Mouse (Mus musculus): ENCODE data around the gene Ogfrl1. TPM values are rescaled to one million over a fixed set of nuclear protein-coding genes. Genes with fewer than 3 reads are reported as not detected.

The Ogfrl1 gene
- polyA plus RNA-seq (2015; fragmentation: Nextera tagmentation; extraction: Ambion mirVana) = 8.7 and 11.1 TPM in 2 replicates

DNA sequence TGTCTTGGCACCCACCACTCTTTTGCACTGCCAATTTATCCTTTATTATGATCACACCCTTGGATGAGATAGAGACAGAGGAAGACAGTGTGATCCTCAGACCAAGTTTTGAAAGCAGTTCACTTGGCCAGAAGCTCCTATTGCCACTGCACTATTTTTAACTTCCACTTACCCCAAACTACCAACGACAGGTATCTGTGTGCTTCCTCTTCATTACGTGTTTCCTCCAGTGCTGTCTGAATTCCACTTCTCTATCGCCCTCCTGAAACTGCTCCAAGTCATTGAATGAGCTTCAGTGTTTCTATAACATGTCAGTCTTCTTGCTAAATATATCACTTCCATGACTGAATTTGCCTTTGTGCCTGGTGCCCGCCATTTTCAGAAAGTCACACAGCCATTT is at the start of gene Ogfrl1:
TSS of gene Ogfrl1 (minus strand) at position 150 of the 400 bp plus-strand sequence.
- ATAC-seq (no peak), DNase-seq (no peak)
- H3K4me3 ChIP-seq (ENCODE audit: low read depth, low read length) = no peak within 1 kb of the TSS
- H3K4me1 ChIP-seq (ENCODE audit: insufficient read depth) = 0 out of 2 replicates have a peak, but pooled peaks cover 5% of the 10 kb centered on the region
- TF ChIP-seq CTCF (IDR thresholded peaks at IDR 0.05; ENCODE audit: low read depth) = no peak
- no peak for TF ChIP-seq EP300 (IDR thresholded peaks at IDR 0.05; ENCODE audit: low read depth)
- H3K27me3 ChIP-seq (ENCODE audit: insufficient read depth, low read length) = no peaks in the 10 kb centered on the region
- H3K36me3 ChIP-seq (replicated peaks; ENCODE audit: insufficient read depth, low read length) = no peaks in the 10 kb centered on the region
- no peak within 1 kb of the TSS for H3K27ac ChIP-seq (ENCODE audit: low read depth)
- H3K9ac ChIP-seq (replicated peaks) = no peak within 1 kb of the TSS
- peak within 1 kb of the TSS; percentile 19; the same call in 1 of the 2 replicates for H3K4me2 ChIP-seq (ENCODE audit: low read depth, low read length)
- WGBS (ENCODE audit: insufficient replicate concordance) = 43% methylated on average over 4 of the region's 4 CpGs
- no peaks in the 10 kb centered on the region for H3K9me3 ChIP-seq (ENCODE audit: low read length)

GRCm38 (mm10) chr1:23445736-23446424 is 48.3 kb upstream of the Ogfrl1 start:
- Histone ChIP-seq H3K36me3 (replicated peaks; ENCODE audit: insufficient read depth, low read length) (no peaks in the 10 kb centered on the region), H3K9ac (replicated peaks) (no peak overlapping the region), H3K4me3 (ENCODE audit: low read depth, low read length) (no peak overlapping the region), H3K9me3 (ENCODE audit: low read length) (no peaks in the 10 kb centered on the region), H3K27ac (ENCODE audit: low read depth) (no peak overlapping the region), H3K4me1 (ENCODE audit: insufficient read depth) (no peaks in the 10 kb centered on the region), H3K27me3 (ENCODE audit: insufficient read depth, low read length) (no peaks in the 10 kb centered on the region), H3K4me2 (ENCODE audit: low read depth, low read length) (no peak overlapping the region)
- no peak for DNase-seq
- TF ChIP-seq CTCF (IDR thresholded peaks at IDR 0.05; ENCODE audit: low read depth) (no peak), EP300 (IDR thresholded peaks at IDR 0.05; ENCODE audit: low read depth) (no peak)
- 84% methylated on average over 5 of the region's 5 CpGs for WGBS (ENCODE audit: insufficient replicate concordance)
- ATAC-seq = no peak

DNA sequence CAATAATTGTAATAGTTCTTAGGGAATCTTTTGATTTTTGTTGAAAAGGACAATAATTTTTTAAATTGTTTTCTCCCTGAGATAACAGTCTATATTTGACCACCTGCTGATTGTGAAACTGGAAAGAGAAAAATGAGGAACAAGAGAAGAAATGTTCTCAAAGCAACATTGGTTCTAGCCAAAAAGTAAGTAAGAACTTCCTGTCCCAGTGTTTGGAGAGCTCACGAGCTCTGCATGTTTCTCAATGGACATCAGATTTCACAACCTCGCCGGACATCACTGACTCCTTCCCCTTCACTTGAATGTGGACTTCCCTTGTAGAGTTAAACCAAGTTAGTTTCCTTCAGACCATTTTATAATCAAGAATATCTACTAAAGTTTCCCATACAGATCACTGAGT is 36.0 kb upstream of the Ogfrl1 start:
- peak; percentile 69 for ATAC-seq
- H3K4me3 ChIP-seq (ENCODE audit: low read depth, low read length) = no peak overlapping the region
- 16% methylated on average over 3 of the region's 3 CpGs for WGBS (ENCODE audit: insufficient replicate concordance)
- TF ChIP-seq CTCF (IDR thresholded peaks at IDR 0.05; ENCODE audit: low read depth) = no peak
- peak; percentile 44; the same call in 1 of the 2 replicates for TF ChIP-seq EP300 (IDR thresholded peaks at IDR 0.05; ENCODE audit: low read depth)
- no peaks in the 10 kb centered on the region for H3K27me3 ChIP-seq (ENCODE audit: insufficient read depth, low read length)
- H3K4me1 ChIP-seq (ENCODE audit: insufficient read depth) = no peaks in the 10 kb centered on the region
- H3K36me3 ChIP-seq (replicated peaks; ENCODE audit: insufficient read depth, low read length) = no peaks in the 10 kb centered on the region
- 0 out of 2 replicates have a peak overlapping the region, but pooled peaks have one; percentile 17 for H3K27ac ChIP-seq (ENCODE audit: low read depth)
- H3K9me3 ChIP-seq (ENCODE audit: low read length) = no peaks in the 10 kb centered on the region
- no peak overlapping the region for H3K9ac ChIP-seq (replicated peaks)
- DNase-seq = peak; percentile 46
- no peak overlapping the region for H3K4me2 ChIP-seq (ENCODE audit: low read depth, low read length)

DNA sequence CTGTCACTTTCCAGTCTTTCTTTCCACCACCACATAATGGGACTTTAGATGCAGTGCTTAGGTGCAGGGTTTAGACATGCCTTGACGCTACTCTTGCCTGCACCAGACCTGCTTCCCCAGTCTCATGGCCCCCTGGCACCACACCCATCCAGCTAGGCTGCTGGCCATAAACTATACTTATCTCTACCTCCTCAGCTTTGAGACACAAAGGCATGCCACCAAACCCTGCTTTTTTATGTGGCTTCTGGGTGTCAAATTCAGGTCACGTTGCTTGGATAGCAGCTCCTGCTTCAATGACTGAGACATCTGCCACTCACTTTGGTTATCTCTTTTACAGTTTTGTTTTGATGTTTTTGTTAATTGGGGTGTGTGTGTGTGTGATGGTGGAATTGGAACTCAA is 28.9 kb upstream of the Ogfrl1 start:
- H3K27ac ChIP-seq (ENCODE audit: low read depth) = no peak overlapping the region
- no peaks in the 10 kb centered on the region for H3K36me3 ChIP-seq (replicated peaks; ENCODE audit: insufficient read depth, low read length)
- no peaks in the 10 kb centered on the region for H3K4me1 ChIP-seq (ENCODE audit: insufficient read depth)
- H3K4me3 ChIP-seq (ENCODE audit: low read depth, low read length) = no peak overlapping the region
- H3K4me2 ChIP-seq (ENCODE audit: low read depth, low read length) = no peak overlapping the region
- no peaks in the 10 kb centered on the region for H3K27me3 ChIP-seq (ENCODE audit: insufficient read depth, low read length)
- ATAC-seq = peak; percentile 91
- no peak overlapping the region for H3K9ac ChIP-seq (replicated peaks)
- TF ChIP-seq EP300 (IDR thresholded peaks at IDR 0.05; ENCODE audit: low read depth) (0 out of 2 replicates have a peak, but pooled peaks have one; percentile 22), CTCF (IDR thresholded peaks at IDR 0.05; ENCODE audit: low read depth) (no peak)
- 0 out of 2 replicates have a peak, but pooled peaks cover 3% of the 10 kb centered on the region for H3K9me3 ChIP-seq (ENCODE audit: low read length)
- DNase-seq = peak; percentile 26
- WGBS (ENCODE audit: insufficient replicate concordance) = 64% methylated on average over 2 of the region's 2 CpGs

DNA sequence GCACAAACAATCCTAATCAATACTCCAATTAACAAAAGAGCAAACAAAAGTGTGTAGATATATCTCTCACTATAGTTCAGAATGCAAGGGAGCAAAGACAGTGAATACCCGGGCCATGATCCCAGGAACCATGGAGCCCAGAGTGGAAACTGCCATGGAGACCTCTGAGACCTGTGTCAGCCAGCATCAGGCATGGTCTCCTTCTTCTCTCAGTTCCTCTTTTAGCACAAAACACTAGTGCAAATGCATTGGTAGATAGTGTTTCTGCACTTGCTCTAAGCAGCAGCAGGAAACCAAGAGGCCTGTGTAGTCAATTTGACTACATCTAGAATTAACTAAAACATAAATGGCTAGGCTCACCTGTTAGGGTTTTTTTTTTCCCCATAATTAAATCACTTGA is 21.4 kb upstream of the Ogfrl1 start:
- H3K4me3 ChIP-seq (ENCODE audit: low read depth, low read length) = no peak overlapping the region
- 73% methylated on average over 1 of the region's 1 CpGs for WGBS (ENCODE audit: insufficient replicate concordance)
- TF ChIP-seq CTCF (IDR thresholded peaks at IDR 0.05; ENCODE audit: low read depth) (no peak), EP300 (IDR thresholded peaks at IDR 0.05; ENCODE audit: low read depth) (no peak)
- H3K4me1 ChIP-seq (ENCODE audit: insufficient read depth) = peaks cover 12% of the 10 kb centered on the region
- no peaks in the 10 kb centered on the region for H3K36me3 ChIP-seq (replicated peaks; ENCODE audit: insufficient read depth, low read length)
- no peak for ATAC-seq
- no peak overlapping the region for H3K4me2 ChIP-seq (ENCODE audit: low read depth, low read length)
- no peak for DNase-seq
- H3K27ac ChIP-seq (ENCODE audit: low read depth) = no peak overlapping the region
- H3K9me3 ChIP-seq (ENCODE audit: low read length) = no peaks in the 10 kb centered on the region
- H3K9ac ChIP-seq (replicated peaks) = no peak overlapping the region
- no peaks in the 10 kb centered on the region for H3K27me3 ChIP-seq (ENCODE audit: insufficient read depth, low read length)

- no peak overlapping the region for H3K4me2 ChIP-seq (ENCODE audit: low read depth, low read length)
- no peak for DNase-seq
- no peak overlapping the region for H3K9ac ChIP-seq (replicated peaks)
- H3K9me3 ChIP-seq (ENCODE audit: low read length) = no peaks in the 10 kb centered on the region
- WGBS (ENCODE audit: insufficient replicate concordance) = 60% methylated on average over 2 of the region's 2 CpGs
- ATAC-seq = no peak
- TF ChIP-seq EP300 (IDR thresholded peaks at IDR 0.05; ENCODE audit: low read depth) = no peak
- TF ChIP-seq CTCF (IDR thresholded peaks at IDR 0.05; ENCODE audit: low read depth) = no peak
- peaks cover 12% of the 10 kb centered on the region for H3K4me1 ChIP-seq (ENCODE audit: insufficient read depth)
- H3K4me3 ChIP-seq (ENCODE audit: low read depth, low read length) = no peak overlapping the region
- H3K27ac ChIP-seq (ENCODE audit: low read depth) = peak overlapping the region; percentile 30; the same call in 1 of the 2 replicates
- H3K36me3 ChIP-seq (replicated peaks; ENCODE audit: insufficient read depth, low read length) = no peaks in the 10 kb centered on the region
- no peaks in the 10 kb centered on the region for H3K27me3 ChIP-seq (ENCODE audit: insufficient read depth, low read length)
Measured at GRCm38 (mm10) chr1:23418059-23418458, 20.5 kb upstream of the Ogfrl1 start.

All from liver, postnatal 0 days (tissue).